Mouse (Mus musculus) small intestine, adult 2 months (tissue): ENCODE measurements around the gene Cpox.

Source experiments
- CTCF ChIP-seq: fragments of 200-500 bp; IDR thresholded peaks from 2 replicates; pipeline ENCODE4 v1.5.1; 2012; ENCODE audit warnings: low read depth, mild to moderate bottlenecking, control low read depth, inconsistent platforms, low read length, moderate library complexity, mixed read lengths; ENCODE audit not compliant: insufficient replicate concordance, insufficient read length; ENCODE audit errors: extremely low read depth
- POLR2A ChIP-seq: fragments of 200-500 bp; IDR thresholded peaks from 2 replicates; pipeline ENCODE4 v1.6.1; 2012; ENCODE audit warnings: low read depth, mild to moderate bottlenecking, control low read depth, inconsistent platforms, low read length, moderate library complexity

- TF ChIP-seq CTCF (no peak), POLR2A (no peak)
These were observed 30.1 kb downstream of the Cpox start for GRCm38 (mm10) chr16:58700174-58700573.
